Mouse (Mus musculus) thymus, postnatal 10 days (tissue): Measurements from ENCODE around the gene St3gal5.

Experiments
- DNase-seq, 2 experiments: peaks; one replicate each; pipeline ENCODE4 v3.0.0; 2021; ENCODE audit warnings: low spot score in 2 of 2

The St3gal5 gene

DNA sequence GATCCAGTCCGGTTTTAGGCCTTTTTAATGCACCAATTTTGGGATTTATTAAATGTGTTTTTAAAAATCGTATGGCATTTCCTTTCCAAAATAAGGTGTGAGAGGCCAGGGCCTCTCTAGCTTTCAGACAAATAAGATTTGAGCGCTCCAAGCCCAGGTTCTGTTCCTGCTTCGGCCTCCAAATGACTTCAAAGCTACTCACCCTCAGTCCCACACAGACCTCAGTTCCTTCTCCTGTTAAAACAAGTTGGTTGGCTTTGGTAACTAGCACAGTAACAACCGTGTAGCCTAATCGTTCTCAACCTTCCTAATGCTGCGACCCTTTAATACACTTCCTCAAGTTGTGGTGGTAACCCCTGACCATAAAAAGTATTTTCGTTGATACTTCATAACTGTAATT is 723 bp upstream of the St3gal5 start:
- no peak for DNase-seq

GRCm38 (mm10) chr6:72098021-72098655 is 746 bp downstream of the St3gal5 start:
- DNase-seq, result no peak

DNA sequence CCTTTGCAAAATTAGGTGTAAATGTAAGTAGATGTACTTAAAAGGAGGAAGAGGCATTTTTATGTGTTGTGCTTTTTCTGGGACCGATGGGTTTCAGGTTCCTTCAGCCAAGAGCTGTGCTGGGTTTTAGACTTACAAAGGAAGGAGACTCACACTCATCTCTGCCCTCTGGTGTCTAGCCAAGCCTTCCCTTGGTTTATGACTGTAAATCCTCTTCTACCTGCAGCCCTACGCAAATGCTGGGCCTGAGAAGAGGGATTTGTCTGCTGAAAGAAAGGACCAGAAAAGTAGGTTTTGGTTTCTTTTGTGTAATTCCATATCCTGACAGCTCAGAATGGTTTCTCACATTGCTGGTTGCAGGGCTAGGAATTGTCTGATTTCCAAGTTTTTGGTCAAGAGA is 1.3 kb downstream of the St3gal5 start:
- no peak for DNase-seq

DNA sequence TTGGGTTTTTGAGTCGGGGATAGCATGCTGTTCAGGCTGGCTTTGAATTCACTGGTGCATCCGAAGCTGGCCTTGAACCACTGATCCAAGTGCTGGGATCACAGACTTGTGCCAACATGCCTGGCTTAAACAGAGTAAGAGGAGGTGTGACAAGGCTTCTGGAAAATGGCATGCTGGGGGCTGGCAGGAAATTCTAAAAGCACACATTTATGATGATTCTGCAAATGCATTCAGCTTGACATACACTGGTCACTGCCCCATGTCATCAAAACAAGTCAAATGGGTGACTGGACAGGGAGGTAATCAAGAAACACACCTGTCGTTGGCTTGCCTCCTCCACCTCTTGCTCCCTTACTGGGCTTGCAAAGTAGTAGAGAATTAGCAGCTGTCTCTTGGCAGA is 1.9 kb downstream of the St3gal5 start:
- no peak for DNase-seq

DNA sequence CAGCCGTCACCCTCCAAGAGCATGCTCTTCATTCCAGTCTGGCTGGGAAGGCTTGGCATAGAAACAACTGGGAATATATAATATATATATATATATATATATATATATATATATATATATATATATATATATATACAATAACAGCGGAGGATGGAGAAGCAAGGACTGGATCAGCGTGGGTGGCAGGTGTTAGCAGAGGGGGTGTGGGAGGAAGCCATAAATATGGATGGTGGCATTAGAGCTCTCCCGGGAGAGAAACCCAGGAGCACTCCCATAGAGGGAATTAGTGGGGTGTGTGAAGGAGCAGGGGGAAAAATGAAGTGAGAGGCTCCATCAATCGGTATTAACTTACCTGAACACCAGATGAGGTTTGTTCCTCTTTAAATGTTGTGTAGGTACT is 2.8 kb downstream of the St3gal5 start:
- no peak for DNase-seq

- no peak for DNase-seq
These were observed 3.5 kb downstream of the St3gal5 start for GRCm38 (mm10) chr6:72100939-72101338.

DNA sequence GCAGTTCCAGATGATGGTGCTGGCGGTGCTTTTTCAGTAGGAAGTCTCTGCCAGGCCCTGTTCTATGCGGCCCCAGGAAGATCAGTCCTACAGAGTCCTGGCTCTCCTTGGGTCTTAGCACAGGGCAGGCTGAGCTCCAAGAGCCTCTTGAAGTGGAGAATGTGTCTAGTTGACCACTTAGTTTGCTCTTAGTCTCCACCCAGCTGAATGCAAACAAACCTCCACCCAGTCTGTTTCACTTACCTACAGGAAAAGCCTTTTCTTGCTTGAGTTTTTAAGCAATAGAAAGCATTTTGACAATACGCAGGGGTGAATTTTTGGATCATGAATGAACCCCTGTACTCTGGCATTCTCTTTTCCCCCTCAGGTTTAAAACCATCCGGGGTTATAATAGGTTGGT is 4.0 kb downstream of the St3gal5 start:
- no peak for DNase-seq

- DNase-seq, result no peak
These were observed 4.7 kb downstream of the St3gal5 start for GRCm38 (mm10) chr6:72102066-72102465.

GRCm38 (mm10) chr6:72104534-72104933 is 7.1 kb downstream of the St3gal5 start:
- DNase-seq, result no peak

- no peak for DNase-seq
These were observed 11.8 kb downstream of the St3gal5 start for GRCm38 (mm10) chr6:72108941-72109892.

GRCm38 (mm10) chr6:72110577-72110976 is 13.2 kb downstream of the St3gal5 start:
- DNase-seq, result no peak

DNA sequence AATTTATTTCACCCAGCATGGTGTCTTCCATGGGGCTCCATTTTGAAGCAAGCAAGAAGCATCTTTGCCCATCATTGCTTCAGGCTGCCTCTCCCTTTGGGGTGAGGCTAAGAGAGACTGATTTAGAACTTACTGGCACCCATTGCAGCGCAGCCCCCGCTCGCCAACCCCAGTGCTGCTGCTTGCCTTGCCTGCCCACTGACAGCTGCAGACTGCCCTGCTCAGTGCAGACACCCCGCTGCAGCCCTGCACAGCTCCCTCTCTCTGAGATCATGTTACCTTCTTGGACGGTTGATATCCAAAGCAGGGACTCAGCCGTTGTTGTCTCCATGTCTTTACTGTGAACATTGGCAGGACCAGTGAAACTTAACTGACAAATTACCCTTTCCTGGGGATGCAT is 15.2 kb downstream of the St3gal5 start:
- DNase-seq, result no peak

DNA sequence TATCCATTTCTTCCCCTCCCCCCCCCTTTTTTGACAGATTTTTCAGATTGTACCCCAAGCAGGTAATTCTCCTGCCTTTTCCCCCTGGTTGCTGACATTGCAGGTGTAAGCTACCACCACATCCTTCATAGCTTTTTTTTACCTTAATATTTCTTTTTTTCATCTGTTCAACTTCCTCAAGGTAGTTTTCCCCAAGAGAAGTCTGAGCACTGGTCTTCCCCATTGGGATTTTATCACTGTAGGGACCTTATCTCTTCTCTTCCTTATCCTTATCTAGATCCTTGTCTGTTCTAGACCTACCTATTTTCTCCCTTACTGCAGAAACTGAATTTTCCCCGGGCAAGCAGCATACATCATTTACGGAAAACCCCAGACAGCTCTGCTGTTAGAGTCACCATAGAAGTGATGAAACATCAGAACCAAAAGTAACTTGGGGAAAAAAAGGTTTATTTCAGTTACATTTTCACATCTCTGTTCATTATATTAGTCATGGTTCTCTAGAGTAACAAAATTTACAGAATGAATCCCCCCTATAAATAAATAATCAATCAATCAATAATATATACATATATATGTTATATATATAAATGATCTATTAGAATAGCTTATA is 15.8 kb downstream of the St3gal5 start:
- no peak for DNase-seq

DNA sequence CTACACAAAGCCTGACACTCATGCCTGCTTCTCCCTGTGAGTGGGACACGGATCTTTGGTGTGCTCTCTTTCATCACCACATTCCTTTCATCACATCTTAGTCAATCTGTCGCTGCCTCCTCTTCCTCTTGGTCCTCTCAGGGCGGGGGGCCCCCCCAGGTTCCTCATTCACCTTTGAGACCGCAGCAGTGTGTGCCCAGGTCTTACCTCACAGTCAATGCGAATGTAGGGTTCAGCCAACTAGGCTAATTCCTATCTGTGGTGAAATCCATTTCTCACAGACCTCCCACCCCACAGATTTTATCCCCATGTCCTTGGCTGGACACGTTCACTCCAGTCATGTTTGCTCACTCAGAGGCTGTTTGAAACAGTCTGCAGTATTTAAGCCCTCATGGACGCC is 17.5 kb downstream of the St3gal5 start:
- DNase-seq, result no peak

DNA sequence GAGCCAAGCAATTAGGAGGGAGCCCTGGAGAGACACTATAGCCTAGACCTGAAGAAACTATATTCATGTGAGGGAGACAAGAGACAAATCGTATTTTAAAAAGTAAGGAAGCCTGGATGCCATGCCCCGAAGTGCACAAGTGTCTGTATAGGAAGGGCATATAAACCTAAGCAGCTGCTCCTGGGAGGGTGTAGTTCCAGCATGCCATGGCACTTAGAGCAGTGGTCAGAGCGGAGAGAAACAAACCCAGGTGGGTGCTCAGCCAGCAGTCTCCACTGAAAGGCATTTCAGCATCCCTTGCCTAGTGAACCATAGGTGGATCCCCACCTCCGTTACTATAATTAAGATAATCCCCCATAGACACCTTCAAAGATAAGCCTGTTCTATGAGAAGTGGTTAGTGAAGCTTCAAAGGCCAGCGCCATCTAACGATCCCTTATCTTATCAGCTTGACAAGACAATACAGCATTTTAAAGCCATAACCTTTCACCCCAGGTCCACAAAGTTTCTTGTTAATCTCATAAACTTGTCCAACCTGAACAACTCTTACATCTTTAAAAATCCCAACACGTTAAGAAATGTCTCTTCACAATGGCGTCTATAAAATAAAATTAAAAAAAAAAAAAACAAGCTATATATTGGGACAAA is 20.1 kb downstream of the St3gal5 start:
- DNase-seq, result no peak

- no peak for DNase-seq
These were observed 22.5 kb downstream of the St3gal5 start for GRCm38 (mm10) chr6:72119870-72120269.

DNA sequence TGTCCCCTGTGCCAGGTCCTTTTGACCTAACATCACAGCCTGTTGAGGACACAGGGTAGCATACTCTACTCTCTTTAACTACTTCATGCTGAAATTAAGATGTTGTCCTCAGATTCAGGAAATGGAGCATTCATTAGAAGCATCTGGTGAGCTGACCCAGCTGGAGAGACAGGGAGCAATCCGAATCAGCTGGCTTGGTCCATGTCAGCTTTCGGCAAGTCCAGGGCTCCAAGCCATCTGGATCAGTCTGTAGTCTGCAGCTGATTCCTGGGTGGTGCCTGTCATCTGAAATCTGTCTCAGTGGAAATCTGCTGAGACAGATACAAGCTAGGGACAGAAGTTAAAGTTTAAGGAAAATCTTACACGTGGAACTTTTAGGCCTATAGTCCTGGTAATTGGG is 23.9 kb downstream of the St3gal5 start:
- DNase-seq, result no peak

DNA sequence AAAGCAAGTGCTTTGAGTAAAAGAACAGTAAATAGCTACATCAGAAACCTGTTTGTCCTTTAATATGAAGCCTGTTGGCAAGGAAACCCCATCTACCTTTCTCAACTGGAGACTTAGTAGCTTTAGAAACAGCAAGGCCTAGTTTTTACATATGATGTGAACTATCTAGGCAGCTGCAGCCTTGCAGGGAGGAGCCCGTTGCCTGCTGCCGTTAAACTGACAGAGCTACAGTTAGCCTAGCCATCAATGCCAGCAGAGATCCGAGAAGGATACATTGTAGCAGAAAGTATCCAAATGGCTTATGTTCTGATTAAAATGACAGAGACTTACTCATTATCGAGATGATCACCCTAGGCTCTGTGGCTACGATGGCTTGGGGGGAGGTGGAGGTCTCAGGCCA is 25.1 kb downstream of the St3gal5 start:
- no peak for DNase-seq

- no peak for DNase-seq
These were observed 27.1 kb downstream of the St3gal5 start for GRCm38 (mm10) chr6:72124315-72125103.

GRCm38 (mm10) chr6:72126128-72126917 is 28.9 kb downstream of the St3gal5 start:
- no peak for DNase-seq

- no peak for DNase-seq
These were observed 32.7 kb downstream of the St3gal5 start for GRCm38 (mm10) chr6:72130056-72130455.
